Mouse (Mus musculus) olfactory bulb, adult 2 months (tissue): ENCODE data around the gene Slc4a3. TPM values are rescaled to one million over a fixed set of nuclear protein-coding genes. Genes with fewer than 3 reads are reported as not detected.
A peak's percentile ranks its signal among the peaks of the same experiment; 100 is the strongest.

Experiments
- H3K27ac ChIP-seq: fragments of 200-500 bp; 2 replicates; pipeline ENCODE4 v1.5.1; 2012; ENCODE audit warnings: low read depth, low read length; ENCODE audit not compliant: insufficient read depth
- H3K4me1 ChIP-seq: fragments of 200-500 bp; 2 replicates; pipeline ENCODE4 v1.6.1; 2012; ENCODE audit warnings: low read length; ENCODE audit not compliant: control insufficient read depth, insufficient read depth
- H3K4me3 ChIP-seq: fragments of 200-500 bp; 2 replicates; pipeline ENCODE4 v1.5.1; 2012; ENCODE audit warnings: mild to moderate bottlenecking, low read depth, low read length, moderate library complexity; ENCODE audit not compliant: insufficient read depth
- CTCF ChIP-seq: fragments of 200-500 bp; IDR thresholded peaks from 2 replicates; pipeline ENCODE4 v1.5.1; 2012; ENCODE audit warnings: low read depth, mild to moderate bottlenecking, low read length, moderate library complexity; ENCODE audit not compliant: insufficient read depth
- POLR2A ChIP-seq: fragments of 200-500 bp; IDR thresholded peaks from 2 replicates; pipeline ENCODE4 v1.6.1; 2012; ENCODE audit warnings: mild to moderate bottlenecking, low read depth, low read length, moderate library complexity; ENCODE audit not compliant: insufficient read depth
- WGBS: fragments of 180-500 bp; shearing (Covaris S2); methylation state at CpG from one replicate; pipeline ENCODE4 v1.1.7; 2018; 5-methylcytosine and 5-hydroxymethylcytosine counted together
- polyA plus RNA-seq: library from polyadenylated mRNA; stranded (reverse); fragments of >200 nt; gene quantifications from 2 replicates; pipeline ENCODE4 v1.2.4, GENCODE M21; 2012; ENCODE audit warnings: low replicate concordance; ENCODE audit not compliant: missing spikeins, insufficient read depth, insufficient read length

The Slc4a3 gene
- polyA plus RNA-seq, 1 experiment = not detected

- WGBS = 43% methylated on average over 5 of the region's 5 CpGs
- Histone ChIP-seq H3K4me3 (no peak overlapping the region), H3K4me1 (no peaks in the 10 kb centered on the region), H3K27ac (no peak overlapping the region)
- TF ChIP-seq CTCF (no peak), POLR2A (no peak)
These were observed 26.5 kb upstream of the Slc4a3 start for GRCm38 (mm10) chr1:75519576-75519975.

GRCm38 (mm10) chr1:75521321-75522031 is 24.6 kb upstream of the Slc4a3 start, which contains the start of gene Stk11ip:
Gene Stk11ip, plus strand, starts transcription at chr1:75521529.
- Histone ChIP-seq H3K4me1 (no peaks in the 10 kb centered on the region), H3K27ac (peak within 1 kb of the TSS; percentile 35; the same call in 1 of the 2 replicates), H3K4me3 (peak within 1 kb of the TSS; percentile 85)
- TF ChIP-seq CTCF (no peak), POLR2A (peak; percentile 83)
- under 1% methylated on average over 46 of the region's 46 CpGs for WGBS

GRCm38 (mm10) chr1:75524679-75525078 is 21.4 kb upstream of the Slc4a3 start:
- Histone ChIP-seq H3K4me3 (no peak overlapping the region), H3K27ac (no peak overlapping the region), H3K4me1 (no peaks in the 10 kb centered on the region)
- 94% methylated on average over 7 of the region's 7 CpGs for WGBS
- no peak for TF ChIP-seq POLR2A
- no peak for TF ChIP-seq CTCF

- TF ChIP-seq CTCF = no peak
- no peak for TF ChIP-seq POLR2A
- WGBS = 64% methylated on average over 4 of the region's 4 CpGs
These were observed 15.5 kb upstream of the Slc4a3 start for GRCm38 (mm10) chr1:75530546-75530945.

GRCm38 (mm10) chr1:75532280-75533172 is 13.5 kb upstream of the Slc4a3 start:
- Histone ChIP-seq H3K4me3 (no peak overlapping the region), H3K27ac (no peak overlapping the region), H3K4me1 (no peaks in the 10 kb centered on the region)
- no peak for TF ChIP-seq POLR2A
- no peak for TF ChIP-seq CTCF
- 89% methylated on average over 19 of the region's 19 CpGs for WGBS

More at GRCm38 (mm10) chr1:75530546-75530945, 15.5 kb upstream of the Slc4a3 start:
- Histone ChIP-seq H3K4me1 (no peaks in the 10 kb centered on the region), H3K27ac (no peak overlapping the region), H3K4me3 (no peak overlapping the region)

- Histone ChIP-seq H3K4me3 (no peak overlapping the region), H3K27ac (no peak overlapping the region), H3K4me1 (no peaks in the 10 kb centered on the region)
- TF ChIP-seq POLR2A (no peak), CTCF (no peak)
- 86% methylated on average over 19 of the region's 19 CpGs for WGBS
These were observed 12.5 kb upstream of the Slc4a3 start for GRCm38 (mm10) chr1:75533325-75534252.

GRCm38 (mm10) chr1:75537587-75537986 is 8.5 kb upstream of the Slc4a3 start:
- TF ChIP-seq CTCF (no peak), POLR2A (no peak)
- Histone ChIP-seq H3K4me1 (no peaks in the 10 kb centered on the region), H3K27ac (no peak overlapping the region), H3K4me3 (no peak overlapping the region)
- 79% methylated on average over 2 of the region's 2 CpGs for WGBS

GRCm38 (mm10) chr1:75538597-75539190 is 7.4 kb upstream of the Slc4a3 start:
- TF ChIP-seq POLR2A = no peak
- no peak for TF ChIP-seq CTCF
- WGBS = 72% methylated on average over 9 of the region's 9 CpGs
- no peak overlapping the region for H3K4me3 ChIP-seq
- no peak overlapping the region for H3K27ac ChIP-seq
- no peaks in the 10 kb centered on the region for H3K4me1 ChIP-seq
